Mouse (Mus musculus) heart, adult 2 months (tissue): ENCODE measurements around the gene Gps1.

ENCODE experiments used
- CTCF ChIP-seq: fragments of 200-600 bp; IDR thresholded peaks from 2 replicates; pipeline ENCODE4 v1.8.1; 2022; ENCODE audit warnings: antibody characterized with exemption, mild to moderate bottlenecking, moderate library complexity
- EP300 ChIP-seq: fragments of 200-500 bp; IDR thresholded peaks from 2 replicates; pipeline ENCODE4 v1.6.1; 2011; ENCODE audit warnings: low read depth, low read length, control low read depth; ENCODE audit not compliant: insufficient read depth
- POLR2A ChIP-seq: fragments of 200-500 bp; IDR thresholded peaks from 2 replicates; pipeline ENCODE4 v1.6.1; 2011; ENCODE audit warnings: mild to moderate bottlenecking, low read depth, low read length, control low read depth; ENCODE audit not compliant: insufficient read depth

- no peak for TF ChIP-seq CTCF
- no peak for TF ChIP-seq EP300
- no peak for TF ChIP-seq POLR2A
Measured at GRCm38 (mm10) chr11:120817358-120817757, 33.3 kb downstream of the Gps1 start.
